In genomic region chr8:77340046-77340747, GRCm38 (mm10) we compare ENCODE assay signal across 14 mouse cellular contexts.
DNase-seq lines count a peak whose midpoint lies in the region; ATAC-seq and TF ChIP-seq lines count a peak whose summit lies in the region.
"Had no signal": no experiment of that assay in that cellular context is flagged by ENCODE, and none has a peak within 500 bp of the region (broad histone marks: within the 10 kb centered on the region; RNA-seq: fewer than 3 reads in every experiment).

No protein-coding gene starts in this region.

- H3K9ac ChIP-seq in lung, embryonic 15.5 days, result no peak overlapping the region
- no peak overlapping the region for H3K9ac ChIP-seq in embryonic facial prominence, embryonic 13.5 days
- H3K9ac ChIP-seq in hindbrain, postnatal 0 days (replicated peaks; ENCODE audit: low read length), result no peak overlapping the region
- no peak overlapping the region for H3K9ac ChIP-seq in midbrain, embryonic 15.5 days
- H3K9ac ChIP-seq: heart, embryonic 12.5 days had no signal

- no peak overlapping the region for H3K4me3 ChIP-seq in lung, embryonic 15.5 days
- H3K4me3 ChIP-seq in embryonic facial prominence, embryonic 13.5 days, result no peak overlapping the region
- H3K4me3 ChIP-seq in hindbrain, postnatal 0 days (ENCODE audit: low read length), result no peak overlapping the region
- no peak overlapping the region for H3K4me3 ChIP-seq in midbrain, embryonic 15.5 days
- H3K4me3 ChIP-seq: heart, embryonic 12.5 days had no signal

- 76% methylated on average over 6 of the region's 6 CpGs for whole genome bisulfite sequencing in lung, embryonic 15.5 days
- 84% methylated on average over 6 of the region's 6 CpGs for WGBS in embryonic facial prominence, embryonic 13.5 days
- 38% methylated on average over 6 of the region's 6 CpGs for WGBS in hindbrain, postnatal 0 days
- WGBS in midbrain, embryonic 15.5 days, result 39% methylated on average over 6 of the region's 6 CpGs

- peaks cover 13% of the 10 kb centered on the region for H3K4me1 ChIP-seq in lung, embryonic 15.5 days
- peaks cover 39% of the 10 kb centered on the region for H3K4me1 ChIP-seq in embryonic facial prominence, embryonic 13.5 days
- H3K4me1 ChIP-seq in hindbrain, postnatal 0 days (ENCODE audit: insufficient read depth, low read length), result 0 out of 2 replicates have a peak, but pooled peaks cover 3% of the 10 kb centered on the region
- H3K4me1 ChIP-seq in midbrain, embryonic 15.5 days, result no peaks in the 10 kb centered on the region

- H3K27ac ChIP-seq in lung, embryonic 15.5 days, result peak overlapping the region; percentile 76
- peak overlapping the region; percentile 92 for H3K27ac ChIP-seq in embryonic facial prominence, embryonic 13.5 days
- no peak overlapping the region for H3K27ac ChIP-seq in hindbrain, postnatal 0 days
- no peak overlapping the region for H3K27ac ChIP-seq in midbrain, embryonic 15.5 days

- DNase-seq in lung, adult 18-20 months, result no peak
- DNase-seq in hindbrain, postnatal 0 days (ENCODE audit: low spot score), result no peak
- DNase-seq in ovary, postnatal 36 days (ENCODE audit: low spot score), result no peak
- DNase-seq in Muller cell, postnatal 12 days (ENCODE audit: inconsistent ontology term), result no peak
- no peak for DNase-seq in adrenal gland, adult 18-20 months (ENCODE audit: low spot score in 2 of 2)
- DNase-seq: cerebellum, adult 9-11 months; gastrocnemius, postnatal 25 days; kidney, postnatal 14 days; layer of hippocampus, postnatal 36 days; right cerebral cortex, adult 18-20 months had no signal

- H3K36me3 ChIP-seq in lung, embryonic 15.5 days, result no peaks in the 10 kb centered on the region
- peaks cover 11% of the 10 kb centered on the region; the same call in 1 of the 2 replicates for H3K36me3 ChIP-seq in embryonic facial prominence, embryonic 13.5 days
- H3K36me3 ChIP-seq in hindbrain, postnatal 0 days (ENCODE audit: insufficient read depth, low read length), result no peaks in the 10 kb centered on the region
- H3K36me3 ChIP-seq in midbrain, embryonic 15.5 days (replicated peaks), result no peaks in the 10 kb centered on the region

- no peaks in the 10 kb centered on the region for H3K27me3 ChIP-seq in lung, embryonic 15.5 days
- no peaks in the 10 kb centered on the region for H3K27me3 ChIP-seq in embryonic facial prominence, embryonic 13.5 days
- no peaks in the 10 kb centered on the region for H3K27me3 ChIP-seq in hindbrain, postnatal 0 days (ENCODE audit: insufficient read depth, low read length)
- no peaks in the 10 kb centered on the region for H3K27me3 ChIP-seq in midbrain, embryonic 15.5 days (replicated peaks)
- H3K27me3 ChIP-seq: heart, embryonic 12.5 days had no signal

- no peak for TF ChIP-seq CTCF in hindbrain, postnatal 0 days (IDR thresholded peaks at IDR 0.05; ENCODE audit: low read depth)

- H3K4me2 ChIP-seq in lung, embryonic 15.5 days, result no peak overlapping the region
- H3K4me2 ChIP-seq in embryonic facial prominence, embryonic 13.5 days, result 0 out of 2 replicates have a peak overlapping the region, but pooled peaks have one; percentile 26
- no peak overlapping the region for H3K4me2 ChIP-seq in hindbrain, postnatal 0 days (ENCODE audit: low read depth, low read length)
- H3K4me2 ChIP-seq in midbrain, embryonic 15.5 days, result no peak overlapping the region
- H3K4me2 ChIP-seq: heart, embryonic 12.5 days had no signal

- no peak for ATAC-seq in lung, embryonic 15.5 days (ENCODE audit: borderline replicate concordance, extremely low read depth, low FRiP score, low TSS enrichment)
- ATAC-seq in embryonic facial prominence, embryonic 13.5 days (ENCODE audit: insufficient number of reproducible peaks, insufficient read depth, low FRiP score, low TSS enrichment, low read depth), result no peak
- peak; percentile 46 for ATAC-seq in hindbrain, postnatal 0 days
- ATAC-seq in midbrain, embryonic 15.5 days (replicated peaks), result peak; percentile 26; the same call in 1 of the 2 replicates

- no peaks in the 10 kb centered on the region for H3K9me3 ChIP-seq in lung, embryonic 15.5 days
- H3K9me3 ChIP-seq in embryonic facial prominence, embryonic 13.5 days, result no peaks in the 10 kb centered on the region
- no peaks in the 10 kb centered on the region for H3K9me3 ChIP-seq in hindbrain, postnatal 0 days (ENCODE audit: low read length)
- no peaks in the 10 kb centered on the region for H3K9me3 ChIP-seq in midbrain, embryonic 15.5 days
- H3K9me3 ChIP-seq: heart, embryonic 12.5 days had no signal

Comparison
In these comparisons a context has a peak if more than half of its experiments do, and no peak if none do; other contexts are left out.
1. ATAC-seq: peak in hindbrain, postnatal 0 days (single experiment) and midbrain, embryonic 15.5 days (single experiment); none in lung, embryonic 15.5 days (single experiment) and embryonic facial prominence, embryonic 13.5 days (single experiment).
2. H3K27ac ChIP-seq: peak in lung, embryonic 15.5 days (single experiment) and embryonic facial prominence, embryonic 13.5 days (single experiment); none in hindbrain, postnatal 0 days (single experiment) and midbrain, embryonic 15.5 days (single experiment).